Mouse (Mus musculus): ENCODE data around the gene Rgs12.
A peak's percentile ranks its signal among the peaks of the same experiment; 100 is the strongest.

Gene Rgs12

DNA sequence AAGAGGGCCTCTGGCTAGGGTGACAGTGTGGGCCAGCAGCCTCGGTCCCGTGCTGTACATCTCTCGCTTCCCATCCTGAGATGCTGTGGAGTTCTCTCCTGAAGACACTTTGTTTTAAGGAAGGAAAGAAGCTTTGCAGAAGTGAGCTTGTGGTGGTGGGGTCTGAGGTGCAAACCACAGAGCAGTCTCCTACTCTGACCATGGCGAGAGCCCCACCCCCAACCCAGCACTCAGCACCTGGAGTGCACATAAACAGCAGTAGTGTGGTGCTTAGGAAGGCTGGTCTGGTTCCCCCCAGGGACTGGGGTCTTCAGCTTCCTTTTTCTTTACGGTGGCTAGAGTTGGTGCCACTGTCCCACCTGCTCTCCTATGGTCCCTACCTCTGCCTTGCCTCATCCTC is 85.9 kb downstream of the Rgs12 start:
- no peak for DNase-seq

DNA sequence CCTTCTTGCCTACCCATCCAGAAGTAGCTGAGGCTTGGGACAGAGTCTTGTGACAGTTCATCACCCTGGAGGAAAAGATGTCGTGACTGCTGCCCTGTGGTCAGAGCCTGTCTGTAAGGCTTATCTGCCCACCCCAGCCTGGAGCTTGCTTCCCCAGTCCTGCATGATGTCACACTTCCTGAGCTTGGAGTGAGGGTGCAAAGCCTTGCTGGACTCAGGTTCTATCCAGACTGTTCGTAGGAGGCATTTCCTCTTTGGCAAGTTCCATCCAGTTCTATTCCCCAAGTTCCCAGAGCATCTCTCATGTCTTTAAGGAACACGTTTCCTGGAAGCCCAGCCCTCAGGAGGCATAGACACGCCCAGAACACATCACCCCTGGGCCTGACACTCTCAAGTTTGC is 86.5 kb downstream of the Rgs12 start:
- no peak for DNase-seq

DNA sequence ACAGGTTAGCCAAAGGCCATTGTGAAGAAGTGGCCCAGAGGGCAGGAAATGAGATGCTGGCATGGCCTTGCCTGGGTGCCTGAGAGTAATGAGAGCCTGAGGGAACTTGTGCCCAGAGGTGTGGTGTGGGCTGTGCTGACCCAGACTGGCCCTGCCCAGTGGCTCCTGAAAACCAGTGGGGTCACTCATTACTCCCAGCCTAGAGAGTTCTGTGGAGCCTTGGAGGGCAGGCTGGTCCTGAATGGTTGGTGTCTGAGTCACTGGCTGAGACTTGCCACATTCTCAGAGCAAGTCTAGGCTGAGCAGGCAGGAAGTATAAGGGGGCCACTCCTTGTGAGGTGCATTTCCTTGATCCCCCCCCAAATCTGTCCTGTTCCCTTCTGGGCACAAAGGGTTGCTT is 88.2 kb downstream of the Rgs12 start:
- no peak for DNase-seq

DNA sequence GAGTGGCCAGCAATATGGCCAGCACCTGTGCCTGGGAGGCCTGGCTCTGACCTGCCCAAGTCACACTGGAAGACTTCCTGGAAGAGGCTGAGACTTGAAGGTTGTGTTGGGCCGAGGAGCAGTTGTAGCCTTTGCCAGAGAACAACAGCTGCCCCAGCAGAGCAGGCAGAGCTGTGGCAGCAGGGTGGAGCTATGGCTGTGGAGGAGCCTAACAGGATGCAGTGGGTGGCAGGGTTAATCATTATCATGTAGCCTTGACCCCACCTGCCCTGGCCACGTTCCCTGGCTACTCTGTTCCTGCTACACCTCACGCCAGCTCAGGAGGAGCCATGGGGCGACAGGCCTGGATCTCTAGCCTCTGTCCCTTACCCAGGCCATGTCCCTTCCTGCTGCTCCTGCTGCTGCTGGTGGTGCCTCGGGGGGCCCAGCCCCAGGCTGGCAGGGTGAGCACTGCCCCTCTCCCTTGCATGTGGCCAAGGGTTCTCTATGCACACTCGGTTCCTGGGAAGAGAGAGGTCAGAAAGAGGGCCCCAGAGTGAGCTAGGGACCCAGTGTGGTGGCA is 92.1 kb downstream of the Rgs12 start, which contains the start of gene Hgfac:
Gene Hgfac, plus strand, starts transcription at position 242 of the 562 bp plus-strand sequence.
- DNase-seq, result no peak

DNA sequence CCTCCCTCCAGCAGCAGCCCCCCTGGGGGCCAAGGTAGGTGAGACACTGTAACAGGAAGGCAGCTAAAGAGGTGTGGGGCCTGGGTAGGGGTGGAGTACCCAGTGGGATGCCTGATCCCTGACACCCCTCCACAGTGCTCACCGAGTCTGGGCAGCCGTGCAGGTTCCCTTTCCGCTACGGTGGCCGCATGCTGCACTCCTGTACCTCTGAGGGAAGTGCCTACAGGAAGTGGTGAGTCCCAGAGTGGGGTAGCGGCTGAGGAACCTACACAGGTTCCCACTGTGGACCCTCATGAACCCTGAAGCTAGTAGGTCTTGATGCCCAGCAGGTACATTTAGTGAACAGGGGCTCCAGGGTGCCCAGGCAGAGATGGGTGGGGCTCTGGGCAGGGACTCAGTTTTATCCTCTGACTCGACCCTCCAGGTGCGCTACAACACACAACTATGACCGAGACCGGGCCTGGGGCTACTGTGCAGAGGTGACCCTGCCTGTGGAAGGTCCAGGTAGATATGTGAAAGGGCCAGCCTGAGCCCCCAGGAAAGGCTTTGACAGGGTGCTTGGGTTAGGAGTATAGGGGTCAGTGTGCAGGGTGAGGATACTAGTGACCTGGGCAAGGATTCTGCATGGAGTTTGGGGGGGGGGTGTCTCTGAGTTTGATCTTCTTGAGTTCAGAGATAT is 93.3 kb downstream of the Rgs12 start:
- DNase-seq, result no peak

DNA sequence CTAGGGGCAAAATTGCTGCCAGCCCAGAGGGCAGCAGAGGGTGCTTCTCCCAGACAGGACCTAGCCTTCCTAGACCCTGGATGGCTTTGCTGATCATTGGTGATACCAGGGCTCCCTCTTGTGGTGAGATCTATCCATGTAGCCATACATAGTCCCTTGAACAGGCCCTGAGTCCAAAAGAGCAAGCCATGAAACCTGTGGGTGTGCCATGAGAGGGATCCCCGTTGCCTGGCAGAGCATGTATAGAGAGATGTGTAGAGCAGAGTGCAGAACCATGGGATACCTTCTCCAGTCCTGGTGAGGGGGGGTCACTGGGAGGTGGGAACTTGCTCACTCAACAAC is 93.8 kb downstream of the Rgs12 start:
- DNase-seq, result peak; percentile 94 to 96

DNA sequence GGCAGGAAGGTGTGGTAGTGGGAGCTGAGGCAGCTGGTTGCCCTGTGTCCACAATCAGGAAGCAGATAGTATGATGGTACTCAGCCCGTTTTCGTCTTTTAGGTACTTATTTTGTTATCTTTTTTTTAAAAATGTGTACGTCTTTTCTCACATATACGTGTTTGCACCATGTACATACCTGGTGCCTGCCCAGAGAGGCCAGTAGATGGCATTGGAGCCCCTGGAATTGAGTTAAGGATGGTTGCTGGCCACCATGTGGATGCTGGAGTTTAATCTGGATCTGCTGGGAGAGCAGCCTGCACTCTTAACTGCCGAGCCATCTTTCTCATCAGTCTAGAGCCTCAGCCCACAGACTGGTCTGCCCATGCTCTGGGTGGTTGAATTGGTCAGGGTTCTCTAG is 101.3 kb downstream of the Rgs12 start:
- DNase-seq, result no peak

DNA sequence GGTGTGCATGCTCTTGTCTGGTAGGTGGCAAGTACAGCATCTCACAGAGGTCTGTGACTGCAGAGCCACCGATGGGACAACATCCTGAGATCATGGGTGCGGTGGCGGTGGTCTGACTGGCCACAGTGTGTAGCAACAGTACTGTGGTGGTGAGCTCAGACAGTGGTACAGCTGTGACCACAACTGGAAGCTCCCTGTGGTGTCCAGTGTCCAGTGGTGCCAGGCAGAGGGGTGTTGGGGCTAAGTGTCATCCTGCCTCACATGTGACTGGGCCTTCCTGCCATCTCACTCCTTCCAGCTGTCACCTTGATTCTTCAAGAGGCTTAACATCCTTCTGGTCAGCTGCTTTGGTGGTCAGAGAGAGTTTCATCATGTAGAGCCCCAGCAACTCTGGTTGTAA is 105.4 kb downstream of the Rgs12 start:
- no peak for DNase-seq

DNA sequence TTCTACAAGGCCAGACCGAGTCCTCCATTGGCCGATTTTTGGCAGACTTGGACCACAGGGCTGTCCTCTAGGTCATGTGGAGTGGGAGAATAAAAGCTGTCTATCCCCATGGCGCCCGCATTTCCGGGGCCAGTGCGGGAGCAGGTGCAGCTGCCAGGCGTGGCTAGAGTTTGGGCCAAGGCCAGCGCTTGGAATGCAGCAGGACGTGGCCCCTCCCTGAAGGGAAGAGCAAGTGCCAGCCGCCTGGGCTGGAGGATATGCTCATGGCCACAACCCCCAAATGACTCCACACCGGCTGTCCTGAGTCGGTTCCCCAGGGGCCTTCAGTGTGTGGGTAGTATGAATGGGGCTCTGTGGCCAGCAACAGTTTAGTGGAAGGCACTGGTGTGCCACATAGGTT is 105.8 kb downstream of the Rgs12 start:
- peak; percentile 79 to 85 for DNase-seq

DNA sequence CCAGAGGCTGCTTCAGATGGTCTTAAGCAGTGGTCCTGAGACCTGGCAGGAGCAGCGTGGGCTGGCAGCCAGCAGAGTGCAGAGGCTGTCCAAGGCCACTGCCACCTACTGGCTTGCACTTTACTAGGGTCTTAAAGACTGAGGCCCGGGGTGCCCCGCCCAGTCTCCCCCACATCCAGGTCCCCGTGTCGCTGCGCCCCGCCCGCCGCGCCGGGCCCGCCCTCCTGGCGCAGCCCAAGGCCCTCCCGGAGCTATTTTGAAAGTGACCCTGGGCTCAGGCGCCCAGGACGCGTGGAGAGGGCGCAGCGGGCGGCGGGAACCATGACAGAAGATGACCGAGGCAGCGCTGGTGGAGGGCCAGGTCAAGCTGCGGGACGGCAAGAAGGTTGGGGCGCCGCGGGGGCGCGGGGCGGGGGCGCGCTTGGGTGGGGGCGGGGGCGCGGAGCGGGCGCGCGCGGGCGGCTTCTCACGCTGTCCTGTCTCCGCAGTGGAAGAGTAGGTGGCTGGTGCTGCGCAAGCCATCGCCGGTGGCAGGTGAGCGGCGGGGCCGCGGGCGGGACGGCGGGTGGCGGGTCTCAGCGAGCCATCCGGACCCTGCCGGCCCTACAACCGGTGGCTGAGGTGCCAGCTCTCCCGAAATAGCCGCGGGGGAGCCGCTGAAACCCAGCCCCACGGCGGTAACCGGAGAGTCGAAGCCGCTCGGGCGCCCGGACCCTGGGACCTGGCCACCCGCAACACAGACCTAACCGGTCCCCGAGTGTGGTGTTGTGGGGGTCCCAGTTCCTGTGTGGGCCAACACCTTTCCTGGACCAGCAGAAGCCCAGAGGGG is 107.6 kb downstream of the Rgs12 start, which contains the start of gene Dok7:
Gene Dok7, plus strand, starts transcription at position 163 of the 829 bp plus-strand sequence.
- peak; percentile 85 to 87 for DNase-seq

DNA sequence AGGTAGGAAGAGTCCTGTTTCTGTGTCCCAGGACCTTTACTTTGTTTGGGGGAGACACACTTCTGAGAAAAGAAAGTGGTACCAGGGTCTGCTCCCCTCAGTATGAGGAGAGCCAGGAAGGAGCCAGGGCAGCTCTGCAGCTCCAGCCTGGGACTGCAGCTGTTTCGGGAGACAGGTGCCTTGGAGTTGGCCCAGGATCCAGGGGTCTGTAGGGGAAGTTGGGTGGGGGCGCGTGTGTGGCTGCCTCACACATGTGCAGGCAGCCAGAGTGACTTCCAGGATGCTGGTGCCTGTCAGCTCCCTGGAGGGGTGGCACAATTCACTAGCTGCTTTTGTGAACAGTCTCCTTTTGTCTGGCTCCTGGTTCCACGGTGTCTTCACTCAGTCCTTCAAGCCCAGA is 108.3 kb downstream of the Rgs12 start:
- peak; percentile 48 to 53 for DNase-seq

DNA sequence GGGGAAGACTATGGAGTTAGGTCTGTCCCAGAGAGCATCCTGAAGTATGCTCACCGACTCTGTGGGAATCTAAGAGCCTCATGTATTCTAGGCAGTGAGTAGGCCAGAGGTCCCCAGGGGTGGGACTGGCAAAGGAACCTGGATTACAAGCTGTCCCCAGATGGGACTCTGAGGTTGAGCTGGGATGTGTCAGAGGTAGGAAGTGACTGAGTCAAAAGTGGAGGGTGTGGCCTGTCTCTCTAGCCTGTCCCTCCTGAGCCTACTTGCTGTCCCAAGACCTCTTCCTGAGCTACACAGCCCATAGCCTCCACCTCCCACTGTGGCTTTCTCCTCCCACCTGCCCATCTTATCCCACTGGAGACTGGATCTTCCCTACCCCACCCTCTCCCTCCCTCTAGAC is 109.0 kb downstream of the Rgs12 start:
- DNase-seq, result no peak

DNA sequence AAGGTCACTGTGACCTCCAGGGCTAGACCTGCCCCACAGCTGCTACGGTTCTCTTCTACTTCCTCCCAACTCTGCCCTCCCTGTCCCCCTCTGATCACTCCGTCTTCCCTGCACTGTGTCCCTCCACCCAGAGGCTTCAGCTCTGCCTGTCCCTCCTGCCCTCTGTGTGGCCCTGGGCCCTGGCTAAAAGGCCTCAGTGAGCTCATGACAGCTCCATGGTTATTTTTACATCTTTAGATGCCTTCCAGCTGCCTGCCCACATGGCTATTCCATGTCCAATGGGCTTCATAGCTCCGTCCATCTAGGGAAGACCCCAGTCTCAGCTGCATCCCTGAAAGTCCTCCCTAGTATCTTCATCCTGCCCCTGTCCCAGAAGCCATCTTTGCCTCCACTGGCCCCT is 110.9 kb downstream of the Rgs12 start:
- DNase-seq, result no peak

DNA sequence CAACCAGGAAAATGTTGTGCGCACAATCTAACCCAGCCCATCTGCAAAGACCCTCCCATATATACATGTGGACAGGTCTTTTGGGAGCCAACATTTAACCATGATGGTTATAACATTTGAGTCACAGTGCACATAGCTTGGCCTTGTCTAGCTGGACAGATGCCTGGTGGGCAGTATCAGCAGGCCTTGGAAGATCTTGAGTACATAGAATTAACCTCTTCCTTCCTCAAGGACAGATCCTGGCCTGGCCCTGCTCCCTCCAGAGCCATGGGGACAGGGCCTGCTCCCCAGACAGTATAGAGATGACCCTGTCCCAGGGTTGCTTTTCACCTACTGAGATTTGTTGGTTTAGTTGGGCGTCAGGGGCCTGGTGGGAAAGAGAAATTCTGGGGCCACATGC is 120.6 kb downstream of the Rgs12 start:
- DNase-seq, result no peak

DNA sequence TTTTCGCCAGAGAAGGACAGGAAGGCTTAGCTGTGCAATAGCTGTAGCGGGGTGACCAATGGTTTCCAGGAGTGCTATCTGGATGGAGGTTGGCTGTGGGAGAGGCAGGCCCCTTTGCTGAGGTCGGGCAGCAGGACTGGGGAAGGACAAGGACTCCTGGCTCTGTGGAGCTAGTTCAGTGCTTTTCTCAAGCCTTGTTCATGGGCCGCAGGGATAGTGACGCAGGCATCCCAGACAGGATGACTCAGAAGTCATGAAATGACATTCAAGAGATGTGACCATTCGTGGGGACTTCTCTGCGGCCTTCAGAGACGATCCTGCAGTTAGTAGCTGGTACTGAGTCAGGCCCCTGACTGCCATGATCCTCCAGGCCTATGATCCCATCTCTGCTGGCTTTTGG is 121.1 kb downstream of the Rgs12 start:
- DNase-seq, result no peak

DNA sequence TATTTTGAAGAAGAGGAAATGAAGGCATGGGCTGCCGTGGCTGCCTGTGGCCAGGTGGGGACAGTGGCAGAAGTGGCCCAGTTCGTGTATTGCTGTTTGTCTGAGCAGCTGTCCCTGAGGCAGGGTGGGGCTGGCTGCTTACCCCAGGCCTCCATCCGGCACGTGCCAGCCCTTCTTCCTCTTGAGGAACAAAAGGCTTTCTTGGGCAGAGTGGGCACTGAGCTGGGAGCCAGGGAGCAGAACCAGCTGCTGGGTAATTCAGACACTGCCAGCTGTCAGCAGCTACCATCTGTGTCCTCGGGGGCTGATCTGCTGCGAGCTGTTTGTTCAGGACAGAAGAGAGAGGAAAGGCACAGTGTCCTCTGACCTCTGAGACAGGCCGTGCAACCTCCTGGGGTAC is 121.7 kb downstream of the Rgs12 start:
- DNase-seq, result peak; percentile 68 to 77

DNA sequence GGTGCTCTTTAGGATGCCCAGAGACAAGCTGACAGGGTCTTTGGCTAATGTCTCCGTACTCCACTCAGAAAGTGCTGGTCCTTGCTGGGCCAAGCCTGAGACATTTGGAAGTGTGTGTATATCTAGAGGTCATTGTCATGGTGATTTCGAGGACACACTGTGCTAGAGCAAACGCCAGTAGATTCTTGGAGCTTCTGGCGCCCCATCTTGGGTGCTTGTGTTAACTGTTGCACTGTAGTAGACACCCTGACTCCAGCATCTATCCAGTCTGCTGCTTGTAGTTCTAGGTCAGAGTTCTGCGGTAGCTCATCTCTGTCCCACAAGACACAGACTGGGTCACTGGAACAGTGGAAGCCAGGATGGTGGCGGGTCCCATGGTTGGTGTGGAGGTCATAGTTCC is 122.6 kb downstream of the Rgs12 start:
- no peak for DNase-seq

DNA sequence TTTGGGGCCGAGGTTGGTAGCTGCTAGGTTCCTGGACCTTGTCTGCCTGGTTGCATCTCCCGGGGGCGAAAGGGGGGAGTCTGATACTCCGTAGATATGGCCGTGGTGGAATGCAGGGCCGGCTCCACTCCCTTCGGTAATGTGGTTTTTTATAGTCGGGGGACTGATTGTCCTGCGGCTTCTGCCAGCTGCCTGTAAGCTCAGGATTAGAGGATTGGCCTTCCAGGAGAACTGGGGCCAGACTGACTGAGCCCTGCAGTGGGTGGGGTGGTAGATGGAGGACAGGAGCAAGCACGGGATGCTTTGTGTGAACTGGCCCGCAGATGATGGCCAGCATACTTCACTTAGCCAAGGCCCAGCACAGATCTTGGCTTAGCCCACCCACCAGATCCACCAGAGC is 124.0 kb downstream of the Rgs12 start:
- DNase-seq, result no peak

DNA sequence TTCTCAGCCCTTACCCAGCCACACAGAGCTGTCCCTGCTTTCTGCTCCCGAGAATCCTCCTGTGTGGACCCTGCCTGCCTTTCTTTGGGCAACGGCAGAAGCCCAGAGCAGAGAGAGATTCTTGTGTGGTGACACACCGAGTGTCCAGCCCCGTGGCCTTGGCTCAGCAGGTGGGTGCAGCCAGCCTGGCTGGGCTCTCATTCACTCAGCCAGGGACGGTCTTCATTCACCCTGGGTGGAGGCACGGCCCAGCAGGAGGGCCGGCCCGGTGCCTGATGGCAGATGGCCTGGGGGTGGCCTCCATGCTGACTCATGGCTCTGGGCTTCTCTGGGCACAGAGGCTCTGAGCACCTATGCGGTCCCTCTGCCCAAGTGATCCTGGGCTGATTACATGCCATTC is 124.7 kb downstream of the Rgs12 start:
- peak; percentile 41 to 63 for DNase-seq

DNA sequence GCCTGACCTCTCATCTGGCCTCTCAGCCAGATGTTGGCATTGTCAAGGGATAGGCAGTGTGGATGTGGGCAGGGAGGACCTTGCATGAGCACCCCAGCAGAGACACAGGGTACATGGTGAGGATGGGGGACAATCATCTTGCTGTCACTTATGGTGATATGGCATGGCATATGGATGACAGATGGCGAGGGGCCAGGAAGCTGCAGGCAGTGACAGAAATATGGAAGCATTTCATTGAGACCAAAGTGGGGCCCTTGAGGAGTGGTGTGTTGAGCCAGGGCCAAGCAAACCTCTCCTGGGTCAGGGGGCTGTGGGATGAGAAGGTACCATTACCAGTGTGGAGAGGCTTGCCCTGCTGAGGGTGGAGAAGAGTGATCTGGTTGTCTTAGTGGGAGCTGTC is 127.1 kb downstream of the Rgs12 start:
- DNase-seq, result peak; percentile 65 to 68

DNA sequence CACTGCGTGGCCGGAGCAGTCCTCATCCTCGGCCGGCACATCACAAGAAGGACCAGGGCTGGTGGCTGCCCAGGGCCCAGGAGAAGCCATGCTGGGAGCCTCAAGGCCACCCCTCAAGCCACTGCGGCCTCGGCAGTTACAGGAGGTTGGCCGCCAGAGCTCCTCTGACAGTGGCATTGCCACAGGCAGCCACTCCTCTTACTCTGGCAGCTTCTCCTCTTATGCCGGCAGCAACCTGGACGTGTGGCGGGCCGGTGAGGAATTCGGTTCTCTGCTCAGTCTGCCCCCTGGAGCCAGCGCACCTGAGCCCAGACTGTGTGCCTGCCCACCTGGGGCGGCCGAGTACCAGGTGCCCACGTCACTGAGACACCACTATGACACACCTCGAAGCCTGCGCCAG is 129.9 kb downstream of the Rgs12 start:
- peak; percentile 62 to 64 for DNase-seq

DNA sequence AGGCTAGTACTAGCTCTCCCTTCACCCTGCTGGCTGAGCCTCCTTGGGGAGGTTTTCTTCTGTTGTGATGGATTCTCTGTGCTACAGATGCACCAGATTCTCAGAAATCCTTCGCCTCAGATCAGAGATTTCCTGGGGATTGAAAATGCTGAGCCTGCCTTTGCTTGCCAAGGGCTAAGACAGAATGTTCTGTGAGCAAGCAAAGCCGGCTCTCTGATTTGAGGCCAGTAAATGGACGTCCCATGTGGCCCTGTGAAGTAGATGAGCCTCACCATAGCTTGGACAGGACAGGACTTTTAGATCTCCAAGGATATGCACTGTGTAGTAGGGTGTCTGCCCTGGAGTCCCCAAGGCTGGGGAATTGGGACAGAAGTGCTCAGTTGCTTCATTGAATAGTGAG is 135.7 kb downstream of the Rgs12 start:
- DNase-seq, result no peak

DNA sequence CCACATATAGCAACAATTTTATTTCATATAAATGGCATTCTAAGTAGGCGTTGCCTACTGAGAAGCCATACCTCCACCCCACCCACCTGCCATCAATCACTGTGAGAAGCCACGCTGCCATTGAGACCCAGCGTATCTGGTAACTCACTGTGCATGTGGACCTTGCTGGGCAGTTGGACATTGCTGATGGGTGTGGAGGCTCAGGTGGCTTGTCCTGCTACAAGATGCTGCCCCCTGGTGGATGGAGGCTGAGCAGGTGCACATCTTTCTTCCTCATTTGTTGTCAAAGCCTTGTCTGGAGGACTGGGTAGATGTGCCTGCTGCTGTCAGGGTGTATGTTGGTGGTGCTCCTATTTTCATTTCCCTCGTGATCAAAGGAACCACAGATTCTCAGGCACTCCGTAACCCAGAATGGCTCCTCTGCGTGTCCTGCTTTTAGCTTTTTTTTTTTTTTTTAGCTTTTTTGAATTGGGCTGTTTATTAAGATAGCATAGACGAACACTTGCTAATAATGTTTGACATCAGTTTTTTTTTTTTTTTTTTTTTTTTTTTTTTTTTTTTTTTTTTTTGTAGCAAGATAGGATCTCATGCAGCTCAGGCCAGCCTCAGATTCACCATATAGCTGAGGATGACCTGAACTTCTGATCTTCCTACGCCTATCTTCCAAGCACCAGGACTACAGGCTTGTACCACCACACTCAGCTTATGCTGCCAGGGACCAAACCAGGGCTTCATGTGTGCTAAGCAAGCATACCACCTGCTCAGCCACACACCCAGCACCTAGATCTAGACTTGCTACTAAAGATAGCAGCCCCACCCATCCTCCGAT is 139.8 kb downstream of the Rgs12 start:
- peak; percentile 87 to 90 for DNase-seq

All from cerebellum, postnatal 10 days (tissue).